Mouse (Mus musculus): Measurements from ENCODE around the gene Rnf182.

DNA sequence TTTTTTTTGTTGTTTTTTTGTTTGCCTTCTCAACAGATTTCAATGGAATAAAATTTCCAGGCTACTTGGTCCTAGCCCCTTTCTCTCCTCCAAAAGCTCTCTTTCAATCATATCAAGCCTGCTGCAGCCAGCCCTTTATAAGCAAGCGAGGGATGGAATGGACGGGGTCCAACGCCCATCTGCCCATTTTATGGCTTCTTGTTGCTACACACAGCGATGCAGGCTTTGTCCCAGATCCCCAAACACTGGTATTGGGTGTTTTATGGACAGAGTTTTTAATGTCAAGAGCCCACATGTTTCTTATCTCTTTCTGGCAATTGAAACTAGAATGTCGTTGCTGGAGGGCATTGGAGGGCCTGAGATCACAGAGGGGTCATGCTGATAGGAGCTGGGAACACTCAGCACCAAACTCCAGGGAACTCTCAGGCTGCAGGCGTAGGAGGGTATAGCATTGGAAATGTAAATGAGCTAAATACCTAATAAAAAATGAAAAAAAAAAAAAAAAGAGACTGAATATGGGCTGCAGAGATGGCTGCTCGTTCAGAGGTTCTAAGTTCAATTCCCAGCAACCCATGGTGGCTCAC, 89.1 kb downstream of the Rnf182 start:
- TF ChIP-seq CTCF (IDR thresholded peaks at IDR 0.05; ENCODE audit: low read depth) (no peak), EP300 (IDR thresholded peaks at IDR 0.05; ENCODE audit: low read depth) (no peak)
